Mouse (Mus musculus) thymus, adult 2 months (tissue): ENCODE data around the gene Erc2.

Experiments used
- CTCF ChIP-seq: fragments of 200-500 bp; IDR thresholded peaks from 2 replicates; pipeline ENCODE4 v1.5.1; 2012; ENCODE audit warnings: mild to moderate bottlenecking, control low read depth, low read length, moderate library complexity, borderline replicate concordance; ENCODE audit not compliant: control insufficient read depth, poor library complexity, insufficient read depth; ENCODE audit errors: extremely low read depth
- POLR2A ChIP-seq: fragments of 200-500 bp; IDR thresholded peaks from 2 replicates; pipeline ENCODE4 v1.6.1; 2012; ENCODE audit warnings: mild to moderate bottlenecking, low read length, control low read depth, moderate library complexity; ENCODE audit not compliant: control insufficient read depth, poor library complexity, insufficient read depth; ENCODE audit errors: extremely low read depth

- no peak for TF ChIP-seq CTCF
- no peak for TF ChIP-seq POLR2A
These were observed 787.6 kb downstream of the Erc2 start for GRCm38 (mm10) chr14:28409796-28410347.
